Comparison of ENCODE assay signal across 16 mouse cellular contexts in the genomic region with DNA sequence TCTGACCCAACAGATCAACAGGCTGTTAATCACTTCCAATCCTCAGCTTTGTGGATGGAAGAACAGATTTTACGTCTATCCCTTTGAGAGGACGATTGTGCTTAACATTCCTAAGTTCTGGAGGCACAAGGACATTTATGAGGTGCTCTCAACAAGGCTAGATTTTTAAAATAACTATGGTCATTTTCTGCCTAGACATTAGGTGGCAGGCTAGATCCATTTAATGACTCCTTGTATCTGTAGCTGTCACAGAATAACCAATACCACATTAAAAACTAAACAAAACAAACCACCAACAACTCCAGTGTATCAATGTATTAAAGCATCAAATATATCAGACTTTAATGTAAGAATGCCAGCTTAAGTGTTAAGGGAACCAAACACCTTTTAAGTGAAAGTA. TPM values are rescaled to one million over a fixed set of nuclear protein-coding genes. Genes with fewer than 3 reads are reported as not detected.
DNase-seq lines count a peak whose midpoint lies in the region; ATAC-seq and TF ChIP-seq lines count a peak whose summit lies in the region.
"Had no signal": no experiment of that assay in that cellular context is flagged by ENCODE, and none has a peak within 500 bp of the region (broad histone marks: within the 10 kb centered on the region; RNA-seq: fewer than 3 reads in every experiment).

No protein-coding gene starts in this region.

- no peaks in the 10 kb centered on the region for H3K36me3 ChIP-seq in intestine, postnatal 0 days (ENCODE audit: control insufficient read depth, insufficient read depth)
- H3K36me3 ChIP-seq in intestine, embryonic 15.5 days: no peaks in the 10 kb centered on the region
- H3K36me3 ChIP-seq in midbrain, postnatal 0 days (ENCODE audit: insufficient read depth, low read length): no peaks in the 10 kb centered on the region
- H3K36me3 ChIP-seq in midbrain, embryonic 16.5 days (ENCODE audit: control insufficient read depth, insufficient read depth, low read length): no peaks in the 10 kb centered on the region

- no peak overlapping the region for H3K4me2 ChIP-seq in intestine, postnatal 0 days (replicated peaks; ENCODE audit: low read depth)
- H3K4me2 ChIP-seq in intestine, embryonic 15.5 days (replicated peaks): no peak overlapping the region
- no peak overlapping the region for H3K4me2 ChIP-seq in midbrain, postnatal 0 days (ENCODE audit: low read depth, low read length, poor library complexity, severe bottlenecking)
- no peak overlapping the region for H3K4me2 ChIP-seq in midbrain, embryonic 16.5 days (ENCODE audit: low read length)

- peak; percentile 56 for TF ChIP-seq CTCF in intestine, postnatal 0 days (IDR thresholded peaks at IDR 0.05; ENCODE audit: low read depth)
- peak; percentile 49; the same call in 1 of the 2 replicates for TF ChIP-seq CTCF in midbrain, postnatal 0 days (IDR thresholded peaks at IDR 0.05)

- no peak overlapping the region for H3K9ac ChIP-seq in intestine, postnatal 0 days (ENCODE audit: low read depth, low read length)
- no peak overlapping the region for H3K9ac ChIP-seq in intestine, embryonic 15.5 days
- H3K9ac ChIP-seq in midbrain, postnatal 0 days (replicated peaks; ENCODE audit: low read length, poor library complexity, severe bottlenecking): no peak overlapping the region
- H3K9ac ChIP-seq in midbrain, embryonic 16.5 days (ENCODE audit: low read depth, low read length): no peak overlapping the region

- no peak overlapping the region for H3K4me3 ChIP-seq in intestine, postnatal 0 days (ENCODE audit: low read depth, low read length)
- H3K4me3 ChIP-seq in intestine, embryonic 15.5 days (replicated peaks): no peak overlapping the region
- H3K4me3 ChIP-seq in midbrain, postnatal 0 days (ENCODE audit: low read depth, low read length): no peak overlapping the region
- H3K4me3 ChIP-seq in midbrain, embryonic 16.5 days (ENCODE audit: low read depth, low read length): no peak overlapping the region

- no peaks in the 10 kb centered on the region for H3K9me3 ChIP-seq in intestine, postnatal 0 days (ENCODE audit: control insufficient read depth)
- H3K9me3 ChIP-seq in intestine, embryonic 15.5 days: no peaks in the 10 kb centered on the region
- no peaks in the 10 kb centered on the region for H3K9me3 ChIP-seq in midbrain, postnatal 0 days (ENCODE audit: low read length)
- H3K9me3 ChIP-seq in midbrain, embryonic 16.5 days (replicated peaks; ENCODE audit: control insufficient read depth, low read length, poor library complexity, severe bottlenecking): no peaks in the 10 kb centered on the region

- ATAC-seq in intestine, postnatal 0 days: no peak
- ATAC-seq in intestine, embryonic 15.5 days: no peak
- no peak for ATAC-seq in midbrain, postnatal 0 days (ENCODE audit: low FRiP score)
- no peak for ATAC-seq in midbrain, embryonic 16.5 days
- ATAC-seq: forebrain, embryonic 16.5 days had no signal

- no peaks in the 10 kb centered on the region for H3K27me3 ChIP-seq in intestine, postnatal 0 days (replicated peaks; ENCODE audit: control insufficient read depth, insufficient read depth, low read length)
- H3K27me3 ChIP-seq in intestine, embryonic 15.5 days (replicated peaks): no peaks in the 10 kb centered on the region
- no peaks in the 10 kb centered on the region for H3K27me3 ChIP-seq in midbrain, postnatal 0 days (ENCODE audit: insufficient read depth, low read length)
- H3K27me3 ChIP-seq in midbrain, embryonic 16.5 days (ENCODE audit: control insufficient read depth, insufficient read depth, low read depth, low read length): no peaks in the 10 kb centered on the region

- H3K27ac ChIP-seq in intestine, postnatal 0 days (ENCODE audit: low read depth, low read length): no peak overlapping the region
- no peak overlapping the region for H3K27ac ChIP-seq in intestine, embryonic 15.5 days
- no peak overlapping the region for H3K27ac ChIP-seq in midbrain, postnatal 0 days (ENCODE audit: low read depth, low read length)
- H3K27ac ChIP-seq in midbrain, embryonic 16.5 days (ENCODE audit: low read length): no peak overlapping the region

- H3K4me1 ChIP-seq in intestine, postnatal 0 days (replicated peaks; ENCODE audit: control insufficient read depth, insufficient read depth, low read length): no peaks in the 10 kb centered on the region
- no peaks in the 10 kb centered on the region for H3K4me1 ChIP-seq in intestine, embryonic 15.5 days (replicated peaks)
- H3K4me1 ChIP-seq in midbrain, postnatal 0 days (ENCODE audit: insufficient read depth, low read length): no peaks in the 10 kb centered on the region
- H3K4me1 ChIP-seq in midbrain, embryonic 16.5 days (ENCODE audit: control insufficient read depth, insufficient read depth, low read length): no peaks in the 10 kb centered on the region

- peak; percentile 15 for DNase-seq in midbrain, postnatal 0 days (ENCODE audit: low spot score)
- DNase-seq in adipocyte (ENCODE audit: low spot score): peak; percentile 52
- no peak for DNase-seq in urinary bladder, postnatal 25 days (ENCODE audit: low spot score)
- no peak for DNase-seq in ovary, postnatal 10 days (ENCODE audit: low spot score)
- DNase-seq in gastrocnemius, postnatal 14 days: no peak
- DNase-seq: heart, postnatal 4 days; kidney, adult 8-10 months; right cerebral cortex, postnatal 14 days; thymus, postnatal 36 days had no signal

- intact Hi-C loops in gastrocnemius, postnatal 14 days (cut with DNase I; ENCODE audit: low total_unique reads): no loop called here

- WGBS in intestine, postnatal 0 days: 13% methylated on average over 2 of the region's 2 CpGs
- WGBS in intestine, embryonic 15.5 days: 20% methylated on average over 2 of the region's 2 CpGs
- WGBS in midbrain, postnatal 0 days: 35% methylated on average over 2 of the region's 2 CpGs
- 41% methylated on average over 2 of the region's 2 CpGs for WGBS in midbrain, embryonic 16.5 days

RNA-seq across cellular contexts. Expression of a gene that starts 2.4 kb away (rescaled TPM):
- not detected in 2 replicates for polyA plus RNA-seq in intestine, postnatal 0 days (2015; fragmentation: Nextera tagmentation; extraction: Ambion mirVana)
- polyA plus RNA-seq in intestine, embryonic 15.5 days (2015; fragmentation: Nextera tagmentation; extraction: Ambion mirVana): not detected in 2 replicates
- total RNA-seq in midbrain, postnatal 0 days (2014; rRNA removed): 0.24 TPM in 1 of 2 replicates, not detected in the other
- polyA plus RNA-seq in midbrain, postnatal 0 days (2015; fragmentation: Nextera tagmentation; extraction: Ambion mirVana): 0.15 and 0.34 TPM in 2 replicates
- not detected in 2 replicates for polyA plus RNA-seq in midbrain, embryonic 16.5 days (2015; fragmentation: Nextera tagmentation; extraction: Ambion mirVana)
- total RNA-seq in gastrocnemius, postnatal 14 days (2021): not detected
- total RNA-seq: heart, postnatal 4 days; left cerebral cortex, adult 18-20 months had no signal
- polyA plus RNA-seq: forebrain, embryonic 16.5 days; neural tube, embryonic 11.5 days; stomach, embryonic 14.5 days had no signal

RNA-seq across cellular contexts. Expression of a gene that starts 16.3 kb away (rescaled TPM):
- 0.99 and 1.4 TPM in 2 replicates for polyA plus RNA-seq in intestine, postnatal 0 days (2015; fragmentation: Nextera tagmentation; extraction: Ambion mirVana)
- 1.3 and 1.8 TPM in 2 replicates for polyA plus RNA-seq in intestine, embryonic 15.5 days (2015; fragmentation: Nextera tagmentation; extraction: Ambion mirVana)
- total RNA-seq in midbrain, postnatal 0 days (2014; rRNA removed): not detected in 2 replicates
- not detected in 2 replicates for polyA plus RNA-seq in midbrain, postnatal 0 days (2015; fragmentation: Nextera tagmentation; extraction: Ambion mirVana)
- not detected in 2 replicates for polyA plus RNA-seq in midbrain, embryonic 16.5 days (2015; fragmentation: Nextera tagmentation; extraction: Ambion mirVana)
- not detected for total RNA-seq in gastrocnemius, postnatal 14 days (2021)
- total RNA-seq: heart, postnatal 4 days; left cerebral cortex, adult 18-20 months had no signal
- polyA plus RNA-seq: forebrain, embryonic 16.5 days; neural tube, embryonic 11.5 days had no signal

RNA-seq across cellular contexts. Expression of a gene that starts 42.4 kb away (rescaled TPM):
- 30.7 and 31.8 TPM in 2 replicates for polyA plus RNA-seq in intestine, postnatal 0 days (2015; fragmentation: Nextera tagmentation; extraction: Ambion mirVana)
- 38.5 and 43.7 TPM in 2 replicates for polyA plus RNA-seq in intestine, embryonic 15.5 days (2015; fragmentation: Nextera tagmentation; extraction: Ambion mirVana)
- 281 and 333 TPM in 2 replicates for total RNA-seq in midbrain, postnatal 0 days (2014; rRNA removed)
- polyA plus RNA-seq in midbrain, postnatal 0 days (2015; fragmentation: Nextera tagmentation; extraction: Ambion mirVana): 276 and 278 TPM in 2 replicates
- polyA plus RNA-seq in midbrain, embryonic 16.5 days (2015; fragmentation: Nextera tagmentation; extraction: Ambion mirVana): 226 and 237 TPM in 2 replicates
- 10 to 100 TPM; 27.8 to 35.4 TPM for total RNA-seq in gastrocnemius, postnatal 14 days (2021)

RNA-seq across cellular contexts. Expression of a gene that starts 48.3 kb away (rescaled TPM):
- polyA plus RNA-seq in intestine, postnatal 0 days (2015; fragmentation: Nextera tagmentation; extraction: Ambion mirVana): 0.35 and 0.59 TPM in 2 replicates
- 0.15 and 0.29 TPM in 2 replicates for polyA plus RNA-seq in intestine, embryonic 15.5 days (2015; fragmentation: Nextera tagmentation; extraction: Ambion mirVana)
- not detected in 2 replicates for total RNA-seq in midbrain, postnatal 0 days (2014; rRNA removed)
- 0.07 TPM in 1 of 2 replicates, not detected in the other for polyA plus RNA-seq in midbrain, postnatal 0 days (2015; fragmentation: Nextera tagmentation; extraction: Ambion mirVana)
- 0.19 and 0.24 TPM in 2 replicates for polyA plus RNA-seq in midbrain, embryonic 16.5 days (2015; fragmentation: Nextera tagmentation; extraction: Ambion mirVana)
- total RNA-seq in gastrocnemius, postnatal 14 days (2021): not detected
- total RNA-seq: left cerebral cortex, adult 18-20 months had no signal

Comparison
In these comparisons a context has a peak if more than half of its experiments do, and no peak if none do; other contexts are left out.
1. DNase-seq: peak in midbrain, postnatal 0 days (single experiment) and adipocyte (single experiment); none in urinary bladder, postnatal 25 days (single experiment), ovary, postnatal 10 days (single experiment) and gastrocnemius, postnatal 14 days (single experiment).